Mouse (Mus musculus): ENCODE data around the gene Gm17428.
"Not testable (repeated sequence)": the region's sequence is repeated elsewhere in the genome, so short reads cannot be mapped to it uniquely, and the experiment has no call there.

The Gm17428 gene

GRCm38 (mm10) chr14:54976633-54977032, at the start of gene Gm17428:
Gm17428 (plus strand) TSS chr14:54976933.
- DNase-seq: no peak

DNA sequence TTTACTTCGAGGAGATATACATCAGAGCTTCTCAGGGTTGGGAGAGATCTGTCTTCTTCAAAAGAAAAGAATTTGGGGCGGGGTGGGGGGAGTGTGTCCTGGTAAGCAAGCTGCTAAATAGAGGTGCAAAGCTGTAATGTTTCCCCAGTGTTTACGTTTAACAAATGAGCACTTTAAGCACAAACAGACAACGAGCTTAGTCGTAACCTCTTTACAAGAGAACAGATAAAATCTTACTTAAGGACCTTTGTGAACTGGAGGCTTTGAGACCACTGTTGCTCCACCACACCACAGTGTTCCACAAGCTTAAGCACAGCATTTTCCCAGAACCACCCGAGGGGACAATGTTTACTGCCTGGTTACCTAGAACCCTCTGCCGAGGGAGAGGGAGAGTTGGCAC, 49.4 kb upstream of the Gm17428 start:
- no peak for DNase-seq

DNA sequence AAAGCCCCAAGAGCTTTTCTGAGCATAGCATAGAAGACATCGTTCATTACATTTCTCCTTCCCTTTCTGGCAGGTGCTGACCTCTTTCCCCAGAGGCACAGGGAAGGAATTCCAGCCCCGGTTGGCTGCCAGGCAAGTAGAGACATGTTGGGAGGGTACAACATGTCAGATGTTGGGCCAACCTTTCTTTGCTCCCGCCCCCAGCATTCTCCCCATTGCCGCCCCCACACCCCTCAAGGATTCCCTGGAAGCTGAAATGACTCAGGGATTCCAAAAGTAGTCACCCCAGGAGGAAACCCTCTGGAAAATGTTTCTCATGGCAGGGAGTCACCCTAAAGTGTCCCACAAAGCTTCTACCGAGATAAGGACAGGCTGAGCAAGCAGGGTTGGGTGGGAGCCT, 46.9 kb upstream of the Gm17428 start:
- no peak for DNase-seq

- DNase-seq: no peak
Measured at GRCm38 (mm10) chr14:54930431-54930830, 46.3 kb upstream of the Gm17428 start.

GRCm38 (mm10) chr14:54932645-54933150, 44.0 kb upstream of the Gm17428 start, which contains the start of gene Il25:
Il25 (plus strand) TSS chr14:54932695.
- DNase-seq: no peak

DNA sequence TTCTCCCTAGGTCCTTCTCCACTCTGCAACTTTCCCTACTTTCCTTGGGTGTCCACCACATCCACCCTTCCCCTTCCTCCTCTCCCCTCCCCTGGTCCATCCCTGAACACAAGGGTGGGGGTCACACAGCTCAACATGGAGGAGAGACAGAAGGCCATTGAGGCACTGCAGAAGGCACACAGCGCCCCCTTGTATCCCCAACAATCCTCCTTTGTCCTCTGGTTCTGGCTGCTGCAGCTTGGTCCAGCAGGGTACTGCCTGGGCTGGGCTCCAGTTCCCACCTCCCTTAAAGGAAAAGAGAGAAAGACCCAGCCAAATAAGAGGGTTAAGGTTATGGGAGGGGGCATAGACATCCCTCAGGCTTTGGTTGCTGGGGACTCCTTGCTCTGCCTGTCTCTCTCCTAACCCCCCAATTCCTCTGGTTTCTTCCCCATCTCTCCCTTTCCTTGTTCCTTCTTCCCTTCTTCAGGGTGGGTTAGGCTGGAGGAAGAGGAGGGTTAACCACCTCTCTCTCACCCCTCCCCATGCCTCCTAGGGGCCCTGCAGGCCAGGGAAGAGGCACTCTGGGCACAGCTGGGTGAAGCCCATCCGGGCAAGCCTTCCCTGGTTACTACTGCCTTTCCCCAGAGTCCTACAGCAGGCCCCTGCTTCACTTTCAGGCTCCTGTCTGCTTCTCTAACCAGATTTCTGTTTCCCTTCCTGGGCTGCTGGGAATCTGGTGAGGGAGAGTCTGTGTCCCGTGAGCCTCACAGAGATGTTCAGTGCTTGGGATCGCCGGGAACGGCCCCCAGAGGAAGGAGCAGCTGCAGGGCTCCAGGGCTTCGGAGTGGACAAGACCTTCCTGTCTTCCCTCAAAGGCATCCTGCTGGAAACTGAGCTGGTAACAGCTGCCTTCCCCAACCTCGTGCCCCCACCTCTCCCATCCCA, 40.6 kb upstream of the Gm17428 start, which contains the start of gene Cmtm5:
Gene Cmtm5 (plus strand): TSS at position 358 of the 927 bp plus-strand sequence.
- DNase-seq: no peak

DNA sequence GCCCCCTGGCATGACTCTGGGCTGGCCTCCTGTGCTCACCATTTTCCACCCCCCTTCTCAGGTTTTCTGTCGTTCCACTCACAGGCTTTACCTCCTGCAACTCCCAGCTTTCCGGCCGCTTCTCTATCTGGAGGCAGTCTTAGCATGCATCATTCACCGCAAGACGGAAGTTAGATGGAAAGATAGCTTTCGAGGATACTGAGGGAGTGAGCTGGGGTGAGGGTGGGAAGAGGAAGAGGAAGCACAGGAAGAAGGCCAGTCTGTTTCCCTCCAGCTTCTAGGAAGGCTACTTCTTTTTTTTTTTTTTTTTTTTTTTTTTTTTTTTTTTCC, 39.9 kb upstream of the Gm17428 start:
- no peak for DNase-seq

GRCm38 (mm10) chr14:54937361-54938182, 39.2 kb upstream of the Gm17428 start:
- DNase-seq: no peak

- DNase-seq: no peak
Measured at GRCm38 (mm10) chr14:54938431-54939219, 38.1 kb upstream of the Gm17428 start.

DNA sequence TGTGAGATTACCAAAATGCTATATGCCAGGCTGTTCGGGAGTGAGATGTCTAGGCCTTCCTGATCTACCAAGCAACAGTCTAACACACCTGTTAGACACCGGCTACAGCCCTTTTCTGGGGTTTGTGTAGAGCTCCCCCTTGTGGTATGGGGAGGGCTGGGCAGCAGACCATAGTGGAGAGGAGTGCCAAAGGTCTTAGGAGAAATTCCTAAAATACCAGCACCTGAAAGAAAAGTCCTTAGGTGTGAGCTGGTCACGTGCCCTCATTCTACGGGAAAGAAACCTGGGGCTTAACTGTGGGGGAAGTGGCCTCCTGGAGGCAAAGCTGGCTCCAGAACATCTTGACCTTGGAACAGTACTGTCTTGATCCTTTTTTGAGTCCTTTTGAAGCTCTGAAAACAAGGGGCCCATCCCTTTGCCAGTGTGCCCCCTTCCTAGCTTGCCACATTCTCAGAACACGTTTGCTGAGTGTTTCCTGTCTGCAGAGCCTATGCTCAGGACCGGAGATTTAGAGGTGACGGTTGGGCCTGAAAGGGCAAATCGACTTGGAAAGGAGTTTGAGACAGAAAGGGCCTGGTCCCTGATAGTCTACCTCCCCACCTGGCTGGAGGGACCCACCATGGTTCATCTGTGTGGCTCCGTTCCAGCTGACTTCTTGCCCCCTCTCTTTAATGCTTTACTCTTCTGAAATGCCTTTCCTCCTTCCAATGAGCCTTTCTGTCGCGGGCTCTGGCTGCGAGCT, 37.1 kb upstream of the Gm17428 start:
- peak in 1 of 2 experiments; percentile 32 for DNase-seq

- no peak for DNase-seq
Measured at GRCm38 (mm10) chr14:54940176-54940530, 36.6 kb upstream of the Gm17428 start.

GRCm38 (mm10) chr14:54941024-54941978, 35.4 kb upstream of the Gm17428 start:
- no peak for DNase-seq

- DNase-seq: no peak
Measured at GRCm38 (mm10) chr14:54942479-54942878, 34.3 kb upstream of the Gm17428 start.

DNA sequence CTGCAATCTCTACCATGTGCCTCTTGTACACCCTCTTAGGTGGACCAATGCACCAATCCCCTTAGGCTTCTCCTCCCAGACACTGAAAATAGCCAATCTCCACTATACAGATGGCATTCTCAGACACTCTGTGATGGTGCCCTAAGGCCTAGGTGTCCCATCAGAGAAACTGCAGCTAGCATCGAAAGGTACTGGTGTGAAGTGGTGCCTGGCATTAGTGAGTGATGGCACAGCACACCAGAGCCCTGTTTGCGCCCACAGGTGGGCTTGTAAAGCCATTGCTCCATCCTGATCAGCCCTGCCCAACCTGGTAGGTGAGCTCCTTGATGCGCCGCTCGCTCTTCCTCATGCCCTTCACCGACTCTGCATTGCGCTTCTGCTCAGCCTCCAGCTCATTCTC, 32.8 kb upstream of the Gm17428 start:
- DNase-seq: no peak

GRCm38 (mm10) chr14:54944939-54945338, 31.8 kb upstream of the Gm17428 start:
- DNase-seq: no peak

GRCm38 (mm10) chr14:54945975-54946704, 30.6 kb upstream of the Gm17428 start:
- DNase-seq: no peak

- DNase-seq: not testable (repeated sequence)
Measured at GRCm38 (mm10) chr14:54947008-54947407, 29.7 kb upstream of the Gm17428 start.

- DNase-seq: no peak
Measured at GRCm38 (mm10) chr14:54948781-54949180, 28.0 kb upstream of the Gm17428 start.

DNA sequence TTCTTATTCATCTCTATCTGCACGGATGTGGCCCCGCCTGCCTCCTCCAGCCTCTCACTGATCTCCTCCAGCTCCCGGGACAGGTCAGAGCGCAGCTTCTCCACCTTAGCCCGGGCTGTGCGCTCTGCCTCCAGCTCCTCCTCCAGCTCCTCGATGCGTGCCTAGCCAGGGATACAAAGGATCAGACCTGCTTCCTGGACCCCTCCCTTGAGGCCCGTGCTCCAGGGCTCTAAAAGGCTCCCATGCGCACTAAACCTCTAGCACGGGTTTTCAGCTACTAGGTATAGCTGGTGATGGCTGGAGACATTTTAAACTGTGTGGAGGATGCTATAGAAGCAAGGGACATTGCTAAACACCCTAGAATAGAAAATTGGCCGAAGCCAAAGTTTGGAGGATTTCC, 26.2 kb upstream of the Gm17428 start:
- DNase-seq: no peak

DNA sequence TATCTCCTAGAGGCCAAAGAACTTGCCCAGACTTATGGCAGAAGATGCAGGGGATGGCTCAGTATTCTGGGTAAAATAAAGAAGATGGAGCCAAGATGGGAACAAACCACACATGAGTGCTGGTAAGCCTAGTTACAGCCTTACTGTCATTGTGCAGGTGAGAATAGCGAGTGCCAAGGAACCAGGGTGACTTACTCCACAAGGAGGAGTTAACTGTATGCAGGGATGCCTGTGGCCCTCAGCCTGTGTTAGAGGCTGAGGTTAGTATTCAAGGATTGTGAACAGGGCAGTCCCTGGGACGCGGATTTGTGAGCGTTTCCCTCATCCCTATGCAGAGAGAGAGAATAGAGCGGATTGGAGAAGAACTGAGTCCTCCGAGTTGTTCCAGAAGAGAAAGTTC, 25.1 kb upstream of the Gm17428 start:
- DNase-seq: no peak

All from thymus, adult 18-20 months (tissue).